ENCODE assay signal across 8 mouse cellular contexts in the genomic region with DNA sequence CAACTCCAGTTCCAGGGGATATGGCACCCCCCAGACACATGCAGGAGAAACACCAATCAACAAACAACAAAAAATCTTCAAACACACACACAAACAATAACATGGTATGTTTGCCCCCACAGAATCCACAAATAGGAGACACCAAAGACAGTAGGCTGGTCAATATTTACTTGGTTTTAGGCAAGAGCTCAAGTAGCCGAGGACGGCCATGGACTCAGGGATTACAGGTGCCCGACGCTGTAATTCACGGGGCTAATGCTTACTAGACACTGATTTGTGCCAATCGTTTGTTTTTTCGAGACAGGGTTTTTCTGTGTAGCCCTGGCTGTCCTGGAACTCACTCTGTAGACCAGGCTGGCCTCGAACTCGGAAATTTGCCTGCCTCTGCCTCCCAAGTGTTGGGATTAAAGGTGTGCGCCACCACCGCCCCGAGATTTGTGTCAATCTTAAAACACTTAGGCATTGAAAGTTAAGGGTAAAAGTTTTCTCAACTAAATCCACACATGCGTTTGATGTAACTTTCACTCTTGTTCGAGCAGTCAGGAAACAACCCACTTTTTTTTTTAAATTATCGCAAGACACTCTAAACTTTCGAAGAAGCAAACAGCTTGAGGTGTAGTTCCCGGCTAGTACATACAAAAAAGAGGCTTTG. TPM values are rescaled to one million over a fixed set of nuclear protein-coding genes. Genes with fewer than 3 reads are reported as not detected.
A peak's percentile ranks its signal among the peaks of the same experiment; 100 is the strongest.
DNase-seq lines count a peak whose midpoint lies in the region; ATAC-seq and TF ChIP-seq lines count a peak whose summit lies in the region.

No protein-coding gene starts in this region.

- H3K9ac ChIP-seq in lung, embryonic 14.5 days: peak overlapping the region; percentile 100
- peak overlapping the region; percentile 100; the same call in 1 of the 2 replicates for H3K9ac ChIP-seq in embryonic facial prominence, embryonic 12.5 days
- H3K9ac ChIP-seq in intestine, embryonic 16.5 days (ENCODE audit: low read depth, low read length): peak overlapping the region; percentile 59
- H3K9ac ChIP-seq in neural tube, embryonic 14.5 days (replicated peaks; ENCODE audit: low read depth, low read length): no peak overlapping the region

- peak overlapping the region; percentile 79 for H3K4me2 ChIP-seq in lung, embryonic 14.5 days
- peak overlapping the region; percentile 72 for H3K4me2 ChIP-seq in embryonic facial prominence, embryonic 12.5 days (replicated peaks)
- H3K4me2 ChIP-seq in intestine, embryonic 16.5 days (ENCODE audit: low read depth, low read length): peak overlapping the region; percentile 58
- peak overlapping the region; percentile 57 for H3K4me2 ChIP-seq in neural tube, embryonic 14.5 days (ENCODE audit: low read depth, low read length)

- H3K27ac ChIP-seq in lung, embryonic 14.5 days (ENCODE audit: low read depth): peak overlapping the region; percentile 100
- 0 out of 2 replicates have a peak overlapping the region, but pooled peaks have one; percentile 23 for H3K27ac ChIP-seq in embryonic facial prominence, embryonic 12.5 days
- no peak overlapping the region for H3K27ac ChIP-seq in intestine, embryonic 16.5 days (ENCODE audit: low read length)
- H3K27ac ChIP-seq in neural tube, embryonic 14.5 days (ENCODE audit: low read depth, low read length): no peak overlapping the region

- H3K4me3 ChIP-seq in lung, embryonic 14.5 days (ENCODE audit: low read depth, low read length): peak overlapping the region; percentile 99
- H3K4me3 ChIP-seq in embryonic facial prominence, embryonic 12.5 days: peak overlapping the region; percentile 96
- H3K4me3 ChIP-seq in intestine, embryonic 16.5 days (ENCODE audit: low read length): peak overlapping the region; percentile 77
- peak overlapping the region; percentile 97 for H3K4me3 ChIP-seq in neural tube, embryonic 14.5 days (ENCODE audit: low read depth, low read length)

- ATAC-seq in lung, embryonic 14.5 days (ENCODE audit: insufficient read depth): no peak
- no peak for ATAC-seq in embryonic facial prominence, embryonic 12.5 days (ENCODE audit: insufficient number of reproducible peaks, insufficient read depth, low FRiP score, low TSS enrichment)
- ATAC-seq in intestine, embryonic 16.5 days: no peak
- ATAC-seq in neural tube, embryonic 14.5 days (ENCODE audit: low read depth): no peak

- H3K9me3 ChIP-seq in lung, embryonic 14.5 days (ENCODE audit: low read depth, low read length): no peaks in the 10 kb centered on the region
- no peaks in the 10 kb centered on the region for H3K9me3 ChIP-seq in embryonic facial prominence, embryonic 12.5 days
- H3K9me3 ChIP-seq in intestine, embryonic 16.5 days (ENCODE audit: control insufficient read depth, low read length): no peaks in the 10 kb centered on the region
- no peaks in the 10 kb centered on the region for H3K9me3 ChIP-seq in neural tube, embryonic 14.5 days (ENCODE audit: control insufficient read depth, low read length)

- H3K4me1 ChIP-seq in lung, embryonic 14.5 days (ENCODE audit: insufficient read depth): peaks cover 14% of the 10 kb centered on the region; the same call in 1 of the 2 replicates
- peaks cover 21% of the 10 kb centered on the region for H3K4me1 ChIP-seq in embryonic facial prominence, embryonic 12.5 days
- peaks cover 23% of the 10 kb centered on the region; the same call in 1 of the 2 replicates for H3K4me1 ChIP-seq in intestine, embryonic 16.5 days (ENCODE audit: control insufficient read depth, insufficient read depth, low read length)
- peaks cover 21% of the 10 kb centered on the region for H3K4me1 ChIP-seq in neural tube, embryonic 14.5 days (ENCODE audit: control insufficient read depth, insufficient read depth, low read length)

- 24% methylated on average over 17 of the region's 17 CpGs for WGBS in lung, embryonic 14.5 days
- WGBS in embryonic facial prominence, embryonic 12.5 days: 43% methylated on average over 17 of the region's 17 CpGs
- WGBS in intestine, embryonic 16.5 days: 18% methylated on average over 17 of the region's 17 CpGs
- WGBS in neural tube, embryonic 14.5 days: 43% methylated on average over 17 of the region's 17 CpGs

- no peak for DNase-seq in lung, embryonic 14.5 days
- no peak for DNase-seq in lung, postnatal 36 days
- no peak for DNase-seq in adrenal gland, adult 8-10 months
- DNase-seq in cerebellum, adult 8-10 months: no peak
- no peak for DNase-seq in urinary bladder, postnatal 14 days (ENCODE audit: low spot score)

- no peaks in the 10 kb centered on the region for H3K27me3 ChIP-seq in lung, embryonic 14.5 days (ENCODE audit: insufficient read depth, low read length)
- no peaks in the 10 kb centered on the region for H3K27me3 ChIP-seq in embryonic facial prominence, embryonic 12.5 days
- no peaks in the 10 kb centered on the region for H3K27me3 ChIP-seq in intestine, embryonic 16.5 days (replicated peaks; ENCODE audit: control insufficient read depth, insufficient read depth, low read length)
- H3K27me3 ChIP-seq in neural tube, embryonic 14.5 days (ENCODE audit: control insufficient read depth, insufficient read depth, low read length): no peaks in the 10 kb centered on the region

- no peak for TF ChIP-seq CTCF in lung, embryonic 14.5 days (IDR thresholded peaks at IDR 0.05; ENCODE audit: low read depth)

- H3K36me3 ChIP-seq in lung, embryonic 14.5 days (ENCODE audit: insufficient read depth): peaks cover 15% of the 10 kb centered on the region
- H3K36me3 ChIP-seq in embryonic facial prominence, embryonic 12.5 days: peaks cover 11% of the 10 kb centered on the region
- no peaks in the 10 kb centered on the region for H3K36me3 ChIP-seq in intestine, embryonic 16.5 days (ENCODE audit: control insufficient read depth, insufficient read depth, low read length)
- peaks cover 3% of the 10 kb centered on the region; the same call in 1 of the 2 replicates for H3K36me3 ChIP-seq in neural tube, embryonic 14.5 days (ENCODE audit: control insufficient read depth, insufficient read depth, low read length)

RNA-seq across cellular contexts. Expression of a gene that starts 11.6 kb away (rescaled TPM):
- 317 and 337 TPM in 2 replicates for polyA plus RNA-seq in lung, embryonic 14.5 days (2014; fragmentation: Nextera tagmentation; extraction: Ambion mirVana)
- polyA plus RNA-seq in embryonic facial prominence, embryonic 12.5 days (2016; fragmentation: Nextera tagmentation; extraction: Ambion mirVana): 366 and 400 TPM in 2 replicates
- 110 and 111 TPM in 2 replicates for polyA plus RNA-seq in intestine, embryonic 16.5 days (2015; fragmentation: Nextera tagmentation; extraction: Ambion mirVana)
- polyA plus RNA-seq in neural tube, embryonic 14.5 days (2014; fragmentation: Nextera tagmentation; extraction: Ambion mirVana): 96.1 and 117 TPM in 2 replicates
- total RNA-seq in adrenal gland, adult 8-10 months (2022): 100 to 1,000 TPM in 2 of 4 experiments, 10 to 100 TPM in 2; 81.5 to 150 (median 108) TPM

RNA-seq across cellular contexts. Expression of a gene that starts 45.7 kb away (rescaled TPM):
- 470 and 474 TPM in 2 replicates for polyA plus RNA-seq in lung, embryonic 14.5 days (2014; fragmentation: Nextera tagmentation; extraction: Ambion mirVana)
- 400 and 412 TPM in 2 replicates for polyA plus RNA-seq in embryonic facial prominence, embryonic 12.5 days (2016; fragmentation: Nextera tagmentation; extraction: Ambion mirVana)
- polyA plus RNA-seq in intestine, embryonic 16.5 days (2015; fragmentation: Nextera tagmentation; extraction: Ambion mirVana): 743 and 812 TPM in 2 replicates
- 653 and 701 TPM in 2 replicates for polyA plus RNA-seq in neural tube, embryonic 14.5 days (2014; fragmentation: Nextera tagmentation; extraction: Ambion mirVana)
- 1,000 to 10,000 TPM in 2 of 4 experiments, 100 to 1,000 TPM in 2; 882 to 1,292 (median 1,071) TPM for total RNA-seq in adrenal gland, adult 8-10 months (2022)

Comparison
In these comparisons a context has a peak if more than half of its experiments do, and no peak if none do; other contexts are left out.
1. H3K27ac ChIP-seq: peak in lung, embryonic 14.5 days (single experiment) and embryonic facial prominence, embryonic 12.5 days (single experiment); none in intestine, embryonic 16.5 days (single experiment) and neural tube, embryonic 14.5 days (single experiment).
2. Peak in every context shown above with its lines, with median percentiles within 50 percentile points of each other: H3K4me2 ChIP-seq and H3K4me3 ChIP-seq.